Mouse (Mus musculus) spleen, adult 2 months (tissue): ENCODE data around the gene Cpvl.

Source experiments
- CTCF ChIP-seq: fragments of 200-500 bp; IDR thresholded peaks from 2 replicates; pipeline ENCODE4 v1.5.1; 2011; ENCODE audit warnings: mild to moderate bottlenecking, inconsistent platforms; ENCODE audit not compliant: insufficient read depth, insufficient read length, insufficient replicate concordance; ENCODE audit errors: extremely low read depth
- POLR2A ChIP-seq: fragments of 200-500 bp; IDR thresholded peaks from 2 replicates; pipeline ENCODE4 v1.6.1; 2011; ENCODE audit warnings: low read depth, low read length, inconsistent platforms

GRCm38 (mm10) chr6:53856775-53857174 lies 121.7 kb downstream of the Cpvl start:
- TF ChIP-seq POLR2A (no peak), CTCF (no peak)
